Mouse (Mus musculus) testis, adult 2 months (tissue): ENCODE data around the gene Fis1. TPM values are rescaled to one million over a fixed set of nuclear protein-coding genes. Genes with fewer than 3 reads are reported as not detected.
"Not testable (repeated sequence)": the region's sequence is repeated elsewhere in the genome, so short reads cannot be mapped to it uniquely, and the experiment has no call there.

Experiments used
- H3K27ac ChIP-seq: fragments of 200-500 bp; 2 replicates; pipeline ENCODE4 v1.5.1; 2012; ENCODE audit warnings: low read depth, low read length; ENCODE audit not compliant: control insufficient read depth, insufficient read depth
- H3K27me3 ChIP-seq: fragments of 200-500 bp; 2 replicates; pipeline ENCODE4 v1.6.1; 2012; ENCODE audit warnings: mild to moderate bottlenecking, low read length, moderate library complexity; ENCODE audit not compliant: control insufficient read depth, insufficient read depth
- H3K36me3 ChIP-seq: fragments of 200-500 bp; 2 replicates; pipeline ENCODE4 v1.6.1; 2012; ENCODE audit warnings: mild to moderate bottlenecking, low read length; ENCODE audit not compliant: control insufficient read depth, insufficient read depth
- H3K4me1 ChIP-seq: fragments of 200-500 bp; 2 replicates; pipeline ENCODE4 v1.6.1; 2012; ENCODE audit warnings: low read length; ENCODE audit not compliant: control insufficient read depth, insufficient read depth
- H3K4me3 ChIP-seq: fragments of 200-500 bp; 2 replicates; pipeline ENCODE4 v1.5.1; 2012; ENCODE audit warnings: low read depth, mild to moderate bottlenecking, low read length, moderate library complexity, mixed read lengths; ENCODE audit not compliant: control insufficient read depth
- CTCF ChIP-seq: fragments of 200-500 bp; IDR thresholded peaks from 2 replicates; pipeline ENCODE4 v1.5.1; 2012; ENCODE audit warnings: low read depth, mild to moderate bottlenecking, inconsistent platforms, low read length, moderate library complexity; ENCODE audit not compliant: control insufficient read depth, insufficient read depth, insufficient replicate concordance
- POLR2A ChIP-seq: fragments of 200-500 bp; IDR thresholded peaks from 2 replicates; pipeline ENCODE4 v1.6.1; 2012; ENCODE audit warnings: low read depth, mild to moderate bottlenecking, inconsistent platforms, low read length, moderate library complexity; ENCODE audit not compliant: control insufficient read depth
- polyA plus RNA-seq: library from polyadenylated mRNA; depleted of rRNA; stranded (reverse); fragments of >200 nt; gene quantifications from 2 replicates; pipeline ENCODE4 v1.2.3, GENCODE M21; 2012

The Fis1 gene
- polyA plus RNA-seq, 1 experiment, result 71.3 TPM

- peaks cover 5% of the 10 kb centered on the region for H3K4me1 ChIP-seq
- no peak overlapping the region for H3K4me3 ChIP-seq
- TF ChIP-seq POLR2A, result no peak
- TF ChIP-seq CTCF, result no peak
- H3K36me3 ChIP-seq, result no peaks in the 10 kb centered on the region; the same call in 1 of the 2 replicates
- no peak overlapping the region for H3K27ac ChIP-seq
- H3K27me3 ChIP-seq, result no peaks in the 10 kb centered on the region
These were observed 10.3 kb upstream of the Fis1 start for GRCm38 (mm10) chr5:136942781-136943180.

GRCm38 (mm10) chr5:136943382-136943781, 9.7 kb upstream of the Fis1 start:
- Histone ChIP-seq H3K27ac (no peak overlapping the region), H3K4me1 (peaks cover 2% of the 10 kb centered on the region; the same call in 1 of the 2 replicates), H3K27me3 (no peaks in the 10 kb centered on the region), H3K36me3 (no peaks in the 10 kb centered on the region; the same call in 1 of the 2 replicates), H3K4me3 (no peak overlapping the region)
- TF ChIP-seq CTCF (no peak), POLR2A (no peak)

- H3K27me3 ChIP-seq, result no peaks in the 10 kb centered on the region
- H3K4me1 ChIP-seq, result peaks cover 2% of the 10 kb centered on the region; the same call in 1 of the 2 replicates
- no peak overlapping the region for H3K4me3 ChIP-seq
- TF ChIP-seq CTCF (no peak), POLR2A (no peak)
- H3K36me3 ChIP-seq, result no peaks in the 10 kb centered on the region; the same call in 1 of the 2 replicates
- H3K27ac ChIP-seq, result no peak overlapping the region
These were observed 8.0 kb upstream of the Fis1 start for GRCm38 (mm10) chr5:136945084-136945483.

GRCm38 (mm10) chr5:136947874-136948273, 5.2 kb upstream of the Fis1 start:
- no peak overlapping the region for H3K27ac ChIP-seq
- TF ChIP-seq POLR2A, result no peak
- TF ChIP-seq CTCF, result no peak
- H3K4me1 ChIP-seq, result peaks cover 2% of the 10 kb centered on the region; the same call in 1 of the 2 replicates
- no peaks in the 10 kb centered on the region for H3K36me3 ChIP-seq
- H3K27me3 ChIP-seq, result no peaks in the 10 kb centered on the region
- H3K4me3 ChIP-seq, result no peak overlapping the region

- not testable (repeated sequence) for H3K4me1 ChIP-seq, H3K27ac ChIP-seq, H3K36me3 ChIP-seq, H3K4me3 ChIP-seq, H3K27me3 ChIP-seq
These were observed 3.3 kb upstream of the Fis1 start for GRCm38 (mm10) chr5:136949551-136950336.

- H3K27ac ChIP-seq, result no peak overlapping the region
- TF ChIP-seq POLR2A (no peak), CTCF (no peak)
- H3K4me3 ChIP-seq, result no peak overlapping the region
These were observed 2.6 kb upstream of the Fis1 start for GRCm38 (mm10) chr5:136950521-136950920.

GRCm38 (mm10) chr5:136952153-136952552, 922 bp upstream of the Fis1 start:
- Histone ChIP-seq H3K4me3 (no peak overlapping the region), H3K27ac (no peak overlapping the region), H3K27me3 (no peaks in the 10 kb centered on the region)

More at GRCm38 (mm10) chr5:136950521-136950920, 2.6 kb upstream of the Fis1 start:
- H3K36me3 ChIP-seq, result no peaks in the 10 kb centered on the region
- H3K4me1 ChIP-seq, result peaks cover 3% of the 10 kb centered on the region
- no peaks in the 10 kb centered on the region for H3K27me3 ChIP-seq

More at GRCm38 (mm10) chr5:136952153-136952552, 922 bp upstream of the Fis1 start:
- no peaks in the 10 kb centered on the region for H3K36me3 ChIP-seq
- TF ChIP-seq CTCF (no peak), POLR2A (no peak)
- H3K4me1 ChIP-seq, result peaks cover 3% of the 10 kb centered on the region
